Mouse (Mus musculus) lung, embryonic 16.5 days (tissue): ENCODE measurements around the gene Naaladl1. TPM values are rescaled to one million over a fixed set of nuclear protein-coding genes. Genes with fewer than 3 reads are reported as not detected.
A peak's percentile ranks its signal among the peaks of the same experiment; 100 is the strongest.
"Not testable (repeated sequence)": the region's sequence is repeated elsewhere in the genome, so short reads cannot be mapped to it uniquely, and the experiment has no call there.

ENCODE experiments used
- ATAC-seq: fragments of 200-750 bp; cut with Nextera tagmentation; 2 replicates; pipeline ENCODE4 v1.8.0; 2017; ENCODE audit warnings: low read depth, mild to moderate bottlenecking, moderate library complexity
- H3K27ac ChIP-seq: fragments of 300-500 bp; sonication (generic); 2 replicates; pipeline ENCODE4 v1.5.1; 2014; ENCODE audit warnings: mild to moderate bottlenecking, control low read depth, low read length
- H3K27me3 ChIP-seq: fragments of 300-500 bp; sonication (generic); 2 replicates; pipeline ENCODE4 v1.6.1; 2014; ENCODE audit warnings: low read depth, low read length, mixed read lengths; ENCODE audit not compliant: control insufficient read depth, insufficient read depth
- H3K36me3 ChIP-seq: fragments of 300-500 bp; sonication (generic); 2 replicates; pipeline ENCODE4 v1.6.1; 2014; ENCODE audit warnings: low read length; ENCODE audit not compliant: control insufficient read depth, insufficient read depth
- H3K4me1 ChIP-seq: fragments of 300-500 bp; sonication (generic); replicated peaks from 2 replicates; pipeline ENCODE4 v1.6.1; 2014; ENCODE audit warnings: low read length, mixed read lengths; ENCODE audit not compliant: control insufficient read depth, insufficient read depth
- H3K4me2 ChIP-seq: fragments of 300-500 bp; sonication (generic); 2 replicates; pipeline ENCODE4 v1.6.1; 2014; ENCODE audit warnings: low read depth, low read length, control low read depth
- H3K4me3 ChIP-seq: fragments of 300-500 bp; sonication (generic); 2 replicates; pipeline ENCODE4 v1.5.1; 2014; ENCODE audit warnings: mild to moderate bottlenecking, low read length, control low read depth
- H3K9ac ChIP-seq: fragments of 300-500 bp; sonication (generic); 2 replicates; pipeline ENCODE4 v1.6.1; 2014; ENCODE audit warnings: low read length, control low read depth
- H3K9me3 ChIP-seq: fragments of 300-500 bp; sonication (generic); 2 replicates; pipeline ENCODE4 v1.6.1; 2016; ENCODE audit warnings: low read length; ENCODE audit not compliant: control insufficient read depth
- WGBS: fragments of 180-500 bp; shearing (Covaris S2); extraction: QIAGEN DNeasy Blood & Tissue Kit; methylation state at CpG from one replicate; pipeline ENCODE4 v1.1.7; 2014; 5-methylcytosine and 5-hydroxymethylcytosine counted together
- polyA plus RNA-seq: library from polyadenylated mRNA; unstranded; fragments of >200 nt; fragmentation: Nextera tagmentation; extraction: Ambion mirVana; gene quantifications from 2 replicates; pipeline ENCODE4 v1.2.1, GENCODE M21; 2015

Naaladl1 gene
- polyA plus RNA-seq, 1 experiment from 2014 or later, result 0.29 TPM

DNA sequence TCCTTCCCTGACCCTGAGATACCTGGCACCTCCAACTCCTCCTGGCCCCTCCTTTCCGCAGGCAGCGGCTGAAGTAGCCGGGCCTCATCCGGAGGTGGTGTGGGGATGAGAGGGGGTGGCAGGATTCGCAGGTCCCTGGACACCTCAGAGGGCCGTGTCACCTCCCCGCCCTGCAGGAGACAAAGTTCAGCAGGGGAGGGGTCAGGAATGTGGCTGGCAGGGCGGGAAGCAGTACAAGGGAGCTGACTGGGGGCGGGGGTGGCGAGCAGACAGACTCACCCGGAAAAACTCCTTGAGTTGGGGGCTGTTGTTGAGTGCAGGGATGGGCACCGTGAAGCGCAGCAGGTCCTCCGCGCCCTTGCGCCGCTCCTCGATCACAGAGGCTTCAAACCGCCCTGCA is 16.2 kb downstream of the Naaladl1 start:
- Histone ChIP-seq H3K4me3 (no peak overlapping the region), H3K4me1 (peaks cover 10% of the 10 kb centered on the region), H3K9ac (no peak overlapping the region), H3K36me3 (no peaks in the 10 kb centered on the region), H3K4me2 (no peak overlapping the region), H3K27me3 (no peaks in the 10 kb centered on the region), H3K27ac (no peak overlapping the region), H3K9me3 (no peaks in the 10 kb centered on the region)
- 26% methylated on average over 19 of the region's 19 CpGs for WGBS
- no peak for ATAC-seq

DNA sequence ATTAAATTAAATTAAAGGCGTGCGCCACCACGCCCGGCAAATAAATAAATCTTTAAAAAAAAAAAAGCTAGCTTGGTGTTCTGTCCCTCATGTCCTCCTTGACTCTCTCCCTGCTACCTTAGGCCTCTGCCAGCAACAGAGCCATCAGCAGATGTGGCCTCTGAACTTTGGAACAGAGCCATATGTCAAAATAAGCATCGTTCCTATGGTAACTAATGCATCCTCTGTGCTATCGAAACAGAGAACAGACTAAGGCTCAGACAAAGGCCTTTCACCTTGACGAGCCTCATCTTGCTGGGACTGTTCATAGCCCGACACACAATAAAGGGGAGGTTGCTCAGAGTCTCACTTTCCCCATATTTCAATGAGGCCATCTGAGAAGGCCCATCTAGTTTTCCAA is 17.7 kb downstream of the Naaladl1 start:
- WGBS, result 65% methylated on average over 8 of the region's 8 CpGs

DNA sequence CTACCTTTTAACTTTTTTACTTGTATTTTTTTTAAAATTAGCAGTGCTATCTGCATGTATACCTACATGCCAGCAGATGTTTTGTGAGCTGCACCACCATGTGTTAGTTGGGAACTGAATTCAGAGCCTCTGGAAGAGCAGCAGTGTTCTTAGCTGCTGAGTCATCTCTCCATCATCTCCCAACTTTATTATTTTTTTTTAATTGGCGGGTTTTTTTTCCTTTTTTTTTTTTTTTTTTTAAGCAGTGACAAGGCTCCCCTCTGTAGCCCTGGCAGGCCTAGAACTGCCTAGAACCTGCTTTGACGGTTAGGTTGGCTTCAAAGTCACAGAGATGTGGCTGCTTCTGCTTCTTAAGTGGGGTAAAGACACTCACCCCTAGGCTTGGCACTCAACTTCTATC is 19.3 kb downstream of the Naaladl1 start:
- H3K4me3 ChIP-seq, result no peak overlapping the region
- H3K27me3 ChIP-seq, result no peaks in the 10 kb centered on the region
- no peaks in the 10 kb centered on the region for H3K9me3 ChIP-seq
- H3K36me3 ChIP-seq, result no peaks in the 10 kb centered on the region
- ATAC-seq, result no peak
- no peak overlapping the region for H3K4me2 ChIP-seq
- WGBS, result 70% methylated on average over 2 of the region's 2 CpGs
- peaks cover 4% of the 10 kb centered on the region for H3K4me1 ChIP-seq
- no peak overlapping the region for H3K27ac ChIP-seq
- no peak overlapping the region for H3K9ac ChIP-seq

More for the DNA sequence above, 17.7 kb downstream of the Naaladl1 start:
- no peak for ATAC-seq
- no peak overlapping the region for H3K9ac ChIP-seq
- H3K4me1 ChIP-seq, result peaks cover 7% of the 10 kb centered on the region
- H3K27me3 ChIP-seq, result no peaks in the 10 kb centered on the region
- no peak overlapping the region for H3K27ac ChIP-seq
- H3K4me2 ChIP-seq, result no peak overlapping the region
- H3K4me3 ChIP-seq, result no peak overlapping the region
- no peaks in the 10 kb centered on the region for H3K9me3 ChIP-seq
- no peaks in the 10 kb centered on the region for H3K36me3 ChIP-seq

DNA sequence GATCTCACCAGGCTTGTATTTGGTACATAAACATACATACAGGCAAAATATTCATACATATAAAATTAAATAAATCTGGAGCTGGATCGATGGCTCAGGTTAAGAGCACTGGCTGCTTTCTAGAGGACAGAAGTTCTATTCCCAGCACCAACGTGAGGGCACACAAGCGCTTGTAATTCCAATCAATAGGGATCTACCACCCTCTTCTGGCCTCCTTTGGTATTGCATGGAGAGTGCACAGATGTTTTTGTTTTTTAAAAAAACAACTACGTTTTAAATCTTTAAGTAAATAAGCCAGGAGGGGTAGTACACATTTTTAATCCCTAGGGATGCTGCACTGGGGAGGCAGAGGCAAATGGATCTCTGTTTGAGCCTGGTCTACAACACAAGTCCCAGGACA is 20.7 kb downstream of the Naaladl1 start:
- Histone ChIP-seq H3K9me3 (no peaks in the 10 kb centered on the region), H3K4me2 (no peak overlapping the region), H3K27me3 (no peaks in the 10 kb centered on the region), H3K4me3 (no peak overlapping the region), H3K36me3 (no peaks in the 10 kb centered on the region), H3K9ac (no peak overlapping the region), H3K27ac (no peak overlapping the region), H3K4me1 (peaks cover 4% of the 10 kb centered on the region)
- ATAC-seq, result no peak
- WGBS, result 26% methylated on average over 4 of the region's 4 CpGs

DNA sequence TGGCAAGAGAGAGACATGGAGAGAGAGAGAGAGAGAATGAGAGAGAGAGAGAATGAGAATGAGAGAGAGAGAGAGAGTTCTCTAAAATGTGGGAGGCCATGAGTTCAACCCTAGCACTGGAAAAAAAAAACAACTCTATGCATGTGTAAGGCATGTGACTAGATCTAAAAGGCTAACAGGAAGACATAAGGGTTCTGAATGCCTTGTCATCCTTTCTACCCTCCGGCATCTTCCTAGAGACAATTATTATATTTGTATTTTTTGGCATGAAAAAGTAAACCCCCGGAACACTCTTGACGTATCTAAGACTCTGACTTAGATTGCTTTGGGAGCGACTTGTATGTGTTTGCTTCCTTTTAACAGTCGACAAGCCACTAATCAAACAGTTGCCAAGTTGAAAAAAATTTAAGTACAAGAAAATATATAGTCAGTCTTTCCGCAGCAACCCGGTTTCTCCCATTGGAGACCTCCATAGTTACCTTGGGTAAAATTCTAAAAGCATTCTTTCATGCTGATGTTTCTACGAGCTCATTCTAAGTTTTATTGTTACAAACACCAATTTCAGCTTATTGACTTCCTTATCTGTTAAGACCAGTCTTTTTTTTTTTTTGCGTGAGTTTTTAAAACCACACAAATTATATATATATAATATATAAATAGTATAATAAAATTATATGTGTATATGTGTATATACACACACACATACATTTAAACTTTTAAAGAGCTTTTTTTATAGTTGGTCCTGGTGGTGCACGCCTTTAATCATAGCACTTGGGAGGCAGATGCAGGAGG is 21.4 kb downstream of the Naaladl1 start:
- no peaks in the 10 kb centered on the region for H3K36me3 ChIP-seq
- peak overlapping the region; percentile 93 for H3K27ac ChIP-seq
- H3K4me2 ChIP-seq, result peak overlapping the region; percentile 67
- no peak for ATAC-seq
- peak overlapping the region; percentile 77 for H3K9ac ChIP-seq
- 61% methylated on average over 10 of the region's 10 CpGs for WGBS
- no peaks in the 10 kb centered on the region for H3K27me3 ChIP-seq
- peaks cover 4% of the 10 kb centered on the region for H3K4me1 ChIP-seq
- H3K9me3 ChIP-seq, result no peaks in the 10 kb centered on the region
- peak overlapping the region; percentile 68 for H3K4me3 ChIP-seq

DNA sequence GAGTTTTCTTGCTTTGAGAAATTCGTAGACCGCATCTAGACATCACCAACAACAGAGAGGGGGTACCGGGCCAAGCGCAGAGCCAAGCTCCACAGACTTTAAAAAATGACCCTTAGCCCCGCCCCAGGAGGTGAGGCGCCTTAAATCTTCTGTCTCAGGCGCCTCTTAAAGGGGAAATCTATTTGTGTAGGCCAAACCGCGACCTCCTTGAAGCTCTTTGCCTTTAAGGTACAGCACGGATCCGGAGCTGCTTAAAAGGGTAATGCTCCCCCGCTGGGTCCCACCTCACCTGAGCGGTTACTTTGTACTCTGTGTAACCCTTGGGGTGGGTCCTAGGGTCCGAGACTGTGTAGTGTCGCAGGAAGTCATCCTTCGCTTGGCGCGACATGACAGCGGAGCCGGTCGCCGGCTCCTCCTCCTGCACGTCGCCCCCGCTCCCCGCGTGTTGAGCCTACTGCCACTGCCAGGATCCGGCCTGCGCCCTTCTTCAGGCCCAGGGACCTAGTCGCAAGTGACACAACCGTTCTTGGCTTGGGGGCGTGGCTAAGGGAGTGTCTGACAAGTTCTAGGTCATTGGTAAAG is 22.3 kb downstream of the Naaladl1 start, which contains the start of gene Snx15:
Snx15 (minus strand) TSS at position 545 of the 582 bp plus-strand sequence.
- Histone ChIP-seq H3K36me3 (no peaks in the 10 kb centered on the region), H3K4me3 (peak within 1 kb of the TSS; percentile 68), H3K9me3 (no peaks in the 10 kb centered on the region), H3K27me3 (no peaks in the 10 kb centered on the region), H3K4me1 (peaks cover 4% of the 10 kb centered on the region), H3K4me2 (peak within 1 kb of the TSS; percentile 67), H3K9ac (peak within 1 kb of the TSS; percentile 77), H3K27ac (peak within 1 kb of the TSS; percentile 93)
- peak; percentile 96 for ATAC-seq
- under 1% methylated on average over 32 of the region's 32 CpGs for WGBS

DNA sequence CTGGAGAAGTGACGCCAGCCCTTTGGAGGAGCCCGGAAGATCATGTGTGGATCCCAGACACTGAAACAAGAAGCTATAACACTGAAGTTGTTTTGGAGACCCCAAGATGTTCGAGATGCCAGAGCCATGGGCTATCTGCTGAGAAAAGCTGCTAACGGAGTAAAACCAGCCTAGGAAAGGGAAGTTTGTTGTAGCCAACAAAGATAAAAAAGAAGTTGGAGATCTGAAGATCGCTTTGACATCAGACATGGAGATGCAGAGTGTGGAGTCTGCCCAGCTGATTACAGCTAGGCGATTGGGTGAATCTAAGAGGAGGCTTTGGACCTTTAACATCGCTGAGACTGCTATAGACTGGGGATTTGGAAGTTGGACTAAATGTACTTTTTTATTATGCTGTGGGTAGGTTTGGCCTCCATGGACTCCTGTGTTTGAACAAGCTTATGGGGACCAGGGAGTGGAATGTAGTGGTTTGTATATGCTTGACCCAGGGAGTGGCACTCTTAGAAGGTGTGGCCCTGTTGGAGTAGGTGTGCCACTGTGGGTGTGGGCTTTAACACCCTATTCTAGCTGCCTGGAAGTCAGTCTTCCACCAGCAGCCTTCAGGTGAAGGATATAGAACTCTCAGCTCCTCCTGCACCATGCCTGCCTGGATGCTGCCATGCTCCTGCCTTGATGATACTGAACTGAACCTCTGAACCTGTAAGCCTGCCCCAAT is 25.0 kb downstream of the Naaladl1 start:
- H3K4me1 ChIP-seq, H3K27me3 ChIP-seq, H3K36me3 ChIP-seq, H3K4me3 ChIP-seq, H3K4me2 ChIP-seq, H3K9me3 ChIP-seq, H3K9ac ChIP-seq, H3K27ac ChIP-seq: not testable (repeated sequence)
- WGBS, result 69% methylated on average over 7 of the region's 7 CpGs
- ATAC-seq, result 0 out of 2 replicates have a peak, but pooled peaks have one; percentile 6

DNA sequence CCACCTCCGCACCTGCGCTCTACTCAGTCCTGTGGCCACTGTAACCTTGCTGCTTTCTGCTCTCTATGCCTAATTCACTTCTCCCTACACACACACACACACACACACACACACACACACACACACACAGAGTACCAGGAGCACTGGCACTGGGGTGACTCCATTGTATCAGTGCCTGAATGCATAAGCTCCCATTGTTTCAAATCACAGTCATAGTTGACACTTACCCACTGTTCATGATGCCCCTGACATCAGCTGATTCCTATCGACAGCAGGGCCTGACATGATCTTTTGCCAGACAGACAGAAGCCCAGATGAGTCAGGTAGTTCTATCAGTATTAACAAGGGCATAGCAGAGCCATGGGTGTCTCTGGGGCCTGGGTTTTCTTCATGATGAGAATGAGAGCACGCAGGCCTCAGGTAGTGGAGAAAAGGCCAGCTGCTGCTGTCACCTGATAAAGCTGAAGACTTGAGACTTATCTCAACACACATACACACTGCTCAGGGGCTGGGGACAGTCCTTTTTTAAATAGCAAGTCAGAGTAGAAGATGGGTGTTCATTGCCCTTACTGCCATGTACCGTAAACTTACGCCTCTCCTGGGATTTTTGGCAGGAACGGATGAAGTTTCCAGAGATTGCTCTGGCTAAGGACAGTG is 26.7 kb downstream of the Naaladl1 start:
- WGBS, result 78% methylated on average over 7 of the region's 7 CpGs
- Histone ChIP-seq H3K27ac (peak overlapping the region; percentile 23; the same call in 1 of the 2 replicates), H3K36me3 (peaks cover 7% of the 10 kb centered on the region; the same call in 1 of the 2 replicates), H3K9me3 (no peaks in the 10 kb centered on the region), H3K9ac (no peak overlapping the region), H3K4me2 (no peak overlapping the region), H3K4me1 (peaks cover 4% of the 10 kb centered on the region; the same call in 1 of the 2 replicates), H3K27me3 (no peaks in the 10 kb centered on the region), H3K4me3 (no peak overlapping the region)
- ATAC-seq, result no peak

DNA sequence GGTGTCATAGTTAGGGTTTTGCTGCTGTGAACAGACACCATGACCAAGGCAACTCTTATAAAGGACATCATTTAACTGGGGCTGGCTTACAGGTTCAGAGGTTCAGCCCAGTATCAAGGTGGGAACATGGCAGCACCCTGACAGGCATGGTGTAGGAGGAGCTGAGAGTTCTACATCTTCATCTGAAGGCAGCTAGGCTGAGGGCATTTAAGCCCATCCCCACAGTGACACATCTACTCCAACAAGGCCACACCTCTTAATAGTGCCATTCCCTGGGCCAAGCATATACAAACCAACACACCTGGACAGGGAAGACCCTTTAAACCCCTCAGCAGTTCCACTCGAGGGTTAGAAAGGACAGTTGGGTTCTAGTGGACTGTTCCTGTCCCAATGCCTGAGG is 27.6 kb downstream of the Naaladl1 start:
- WGBS, result 40% methylated on average over 1 of the region's 1 CpGs
- H3K36me3 ChIP-seq, H3K27ac ChIP-seq, H3K27me3 ChIP-seq, H3K4me3 ChIP-seq, H3K9ac ChIP-seq, H3K4me1 ChIP-seq, ATAC-seq, H3K4me2 ChIP-seq, H3K9me3 ChIP-seq: not testable (repeated sequence)
